Mouse (Mus musculus): Measurements from ENCODE around the gene Sparcl1. TPM values are rescaled to one million over a fixed set of nuclear protein-coding genes. Genes with fewer than 3 reads are reported as not detected.

The Sparcl1 gene
- polyA plus RNA-seq (2014; fragmentation: Nextera tagmentation; extraction: Ambion mirVana) = 18.2 and 21.8 TPM in 2 replicates

- H3K9me3 ChIP-seq (replicated peaks; ENCODE audit: control insufficient read depth, low read length) = no peaks in the 10 kb centered on the region
- 0 out of 2 replicates have a peak within 1 kb of the TSS, but pooled peaks have one; percentile 3 for H3K4me3 ChIP-seq (ENCODE audit: low read depth, low read length)
- H3K9ac ChIP-seq (ENCODE audit: low read depth, low read length) = peak within 1 kb of the TSS; percentile 49; the same call in 1 of the 2 replicates
- no peak for ATAC-seq (replicated peaks; ENCODE audit: insufficient number of reproducible peaks, low FRiP score, low TSS enrichment)
- H3K27me3 ChIP-seq (ENCODE audit: control insufficient read depth, insufficient read depth, low read length) = no peaks in the 10 kb centered on the region
- WGBS (ENCODE audit: insufficient replicate concordance) = 36% methylated on average over 15 of the region's 15 CpGs
- H3K27ac ChIP-seq (ENCODE audit: low read depth, low read length) = peak within 1 kb of the TSS; percentile 67
- H3K36me3 ChIP-seq (ENCODE audit: control insufficient read depth, insufficient read depth, low read length) = no peaks in the 10 kb centered on the region
- H3K4me1 ChIP-seq (ENCODE audit: control insufficient read depth, insufficient read depth, low read length) = peaks cover 38% of the 10 kb centered on the region
- H3K4me2 ChIP-seq = peak within 1 kb of the TSS; percentile 47
Measured at GRCm38 (mm10) chr5:104113491-104114172, at the start of gene Sparcl1. Sparcl1 (minus strand) TSS chr5:104113733.

GRCm38 (mm10) chr5:104161390-104161789 lies 47.9 kb upstream of the Sparcl1 start:
- WGBS (ENCODE audit: insufficient replicate concordance) = 63% methylated on average over 1 of the region's 1 CpGs
- Histone ChIP-seq H3K27ac (ENCODE audit: low read depth, low read length) (no peak overlapping the region), H3K4me1 (ENCODE audit: control insufficient read depth, insufficient read depth, low read length) (no peaks in the 10 kb centered on the region), H3K36me3 (ENCODE audit: control insufficient read depth, insufficient read depth, low read length) (no peaks in the 10 kb centered on the region), H3K9me3 (replicated peaks; ENCODE audit: control insufficient read depth, low read length) (no peaks in the 10 kb centered on the region), H3K4me2 (no peak overlapping the region), H3K9ac (ENCODE audit: low read depth, low read length) (no peak overlapping the region), H3K4me3 (ENCODE audit: low read depth, low read length) (no peak overlapping the region), H3K27me3 (ENCODE audit: control insufficient read depth, insufficient read depth, low read length) (no peaks in the 10 kb centered on the region)
- no peak for ATAC-seq (replicated peaks; ENCODE audit: insufficient number of reproducible peaks, low FRiP score, low TSS enrichment)

GRCm38 (mm10) chr5:104160581-104160980 lies 47.0 kb upstream of the Sparcl1 start:
- ATAC-seq (replicated peaks; ENCODE audit: insufficient number of reproducible peaks, low FRiP score, low TSS enrichment) = no peak
- Histone ChIP-seq H3K9me3 (replicated peaks; ENCODE audit: control insufficient read depth, low read length) (no peaks in the 10 kb centered on the region), H3K9ac (ENCODE audit: low read depth, low read length) (no peak overlapping the region), H3K27me3 (ENCODE audit: control insufficient read depth, insufficient read depth, low read length) (no peaks in the 10 kb centered on the region), H3K27ac (ENCODE audit: low read depth, low read length) (no peak overlapping the region), H3K4me3 (ENCODE audit: low read depth, low read length) (no peak overlapping the region), H3K4me2 (no peak overlapping the region), H3K36me3 (ENCODE audit: control insufficient read depth, insufficient read depth, low read length) (no peaks in the 10 kb centered on the region), H3K4me1 (ENCODE audit: control insufficient read depth, insufficient read depth, low read length) (no peaks in the 10 kb centered on the region)
- WGBS (ENCODE audit: insufficient replicate concordance) = 70% methylated on average over 3 of the region's 3 CpGs

GRCm38 (mm10) chr5:104158332-104159052 lies 45.0 kb upstream of the Sparcl1 start:
- Histone ChIP-seq H3K9me3 (replicated peaks; ENCODE audit: control insufficient read depth, low read length) (no peaks in the 10 kb centered on the region), H3K4me3 (ENCODE audit: low read depth, low read length) (no peak overlapping the region), H3K27ac (ENCODE audit: low read depth, low read length) (no peak overlapping the region), H3K9ac (ENCODE audit: low read depth, low read length) (no peak overlapping the region), H3K4me2 (no peak overlapping the region), H3K36me3 (ENCODE audit: control insufficient read depth, insufficient read depth, low read length) (no peaks in the 10 kb centered on the region), H3K4me1 (ENCODE audit: control insufficient read depth, insufficient read depth, low read length) (no peaks in the 10 kb centered on the region), H3K27me3 (ENCODE audit: control insufficient read depth, insufficient read depth, low read length) (no peaks in the 10 kb centered on the region)
- 78% methylated on average over 7 of the region's 7 CpGs for WGBS (ENCODE audit: insufficient replicate concordance)
- no peak for ATAC-seq (replicated peaks; ENCODE audit: insufficient number of reproducible peaks, low FRiP score, low TSS enrichment)

- Histone ChIP-seq H3K27me3 (ENCODE audit: control insufficient read depth, insufficient read depth, low read length) (no peaks in the 10 kb centered on the region), H3K4me3 (ENCODE audit: low read depth, low read length) (no peak overlapping the region), H3K36me3 (ENCODE audit: control insufficient read depth, insufficient read depth, low read length) (no peaks in the 10 kb centered on the region), H3K27ac (ENCODE audit: low read depth, low read length) (no peak overlapping the region), H3K9ac (ENCODE audit: low read depth, low read length) (no peak overlapping the region), H3K4me2 (no peak overlapping the region), H3K9me3 (replicated peaks; ENCODE audit: control insufficient read depth, low read length) (no peaks in the 10 kb centered on the region), H3K4me1 (ENCODE audit: control insufficient read depth, insufficient read depth, low read length) (no peaks in the 10 kb centered on the region)
- no peak for ATAC-seq (replicated peaks; ENCODE audit: insufficient number of reproducible peaks, low FRiP score, low TSS enrichment)
- WGBS (ENCODE audit: insufficient replicate concordance) = 81% methylated on average over 7 of the region's 7 CpGs
Measured at GRCm38 (mm10) chr5:104157701-104158100, 44.2 kb upstream of the Sparcl1 start.

- no peak for ATAC-seq (replicated peaks; ENCODE audit: insufficient number of reproducible peaks, low FRiP score, low TSS enrichment)
- WGBS (ENCODE audit: insufficient replicate concordance) = 84% methylated on average over 6 of the region's 6 CpGs
Measured at GRCm38 (mm10) chr5:104150196-104150595, 36.7 kb upstream of the Sparcl1 start.

GRCm38 (mm10) chr5:104149349-104149748 lies 35.8 kb upstream of the Sparcl1 start:
- Histone ChIP-seq H3K36me3 (ENCODE audit: control insufficient read depth, insufficient read depth, low read length) (no peaks in the 10 kb centered on the region), H3K4me1 (ENCODE audit: control insufficient read depth, insufficient read depth, low read length) (no peaks in the 10 kb centered on the region), H3K4me3 (ENCODE audit: low read depth, low read length) (no peak overlapping the region), H3K27ac (ENCODE audit: low read depth, low read length) (no peak overlapping the region), H3K9ac (ENCODE audit: low read depth, low read length) (no peak overlapping the region), H3K27me3 (ENCODE audit: control insufficient read depth, insufficient read depth, low read length) (no peaks in the 10 kb centered on the region), H3K9me3 (replicated peaks; ENCODE audit: control insufficient read depth, low read length) (no peaks in the 10 kb centered on the region), H3K4me2 (no peak overlapping the region)
- WGBS (ENCODE audit: insufficient replicate concordance) = 56% methylated on average over 7 of the region's 7 CpGs
- ATAC-seq (replicated peaks; ENCODE audit: insufficient number of reproducible peaks, low FRiP score, low TSS enrichment) = no peak

More at GRCm38 (mm10) chr5:104150196-104150595, 36.7 kb upstream of the Sparcl1 start:
- no peak overlapping the region for H3K27ac ChIP-seq (ENCODE audit: low read depth, low read length)
- no peaks in the 10 kb centered on the region for H3K27me3 ChIP-seq (ENCODE audit: control insufficient read depth, insufficient read depth, low read length)
- H3K9ac ChIP-seq (ENCODE audit: low read depth, low read length) = no peak overlapping the region
- no peaks in the 10 kb centered on the region for H3K36me3 ChIP-seq (ENCODE audit: control insufficient read depth, insufficient read depth, low read length)
- no peaks in the 10 kb centered on the region for H3K9me3 ChIP-seq (replicated peaks; ENCODE audit: control insufficient read depth, low read length)
- no peak overlapping the region for H3K4me2 ChIP-seq
- H3K4me3 ChIP-seq (ENCODE audit: low read depth, low read length) = no peak overlapping the region
- no peaks in the 10 kb centered on the region for H3K4me1 ChIP-seq (ENCODE audit: control insufficient read depth, insufficient read depth, low read length)

GRCm38 (mm10) chr5:104144057-104144456 lies 30.5 kb upstream of the Sparcl1 start:
- 85% methylated on average over 4 of the region's 4 CpGs for WGBS (ENCODE audit: insufficient replicate concordance)
- no peak for ATAC-seq (replicated peaks; ENCODE audit: insufficient number of reproducible peaks, low FRiP score, low TSS enrichment)

More at GRCm38 (mm10) chr5:104144057-104144456, 30.5 kb upstream of the Sparcl1 start:
- H3K4me1 ChIP-seq (ENCODE audit: control insufficient read depth, insufficient read depth, low read length) = no peaks in the 10 kb centered on the region
- H3K27me3 ChIP-seq (ENCODE audit: control insufficient read depth, insufficient read depth, low read length) = no peaks in the 10 kb centered on the region
- no peaks in the 10 kb centered on the region for H3K36me3 ChIP-seq (ENCODE audit: control insufficient read depth, insufficient read depth, low read length)
- no peak overlapping the region for H3K27ac ChIP-seq (ENCODE audit: low read depth, low read length)
- no peak overlapping the region for H3K9ac ChIP-seq (ENCODE audit: low read depth, low read length)
- no peak overlapping the region for H3K4me2 ChIP-seq
- no peaks in the 10 kb centered on the region for H3K9me3 ChIP-seq (replicated peaks; ENCODE audit: control insufficient read depth, low read length)
- no peak overlapping the region for H3K4me3 ChIP-seq (ENCODE audit: low read depth, low read length)
